ENCODE assay signal across 27 mouse cellular contexts in genomic region chr11:59780241-59780640, GRCm38 (mm10). TPM values are rescaled to one million over a fixed set of nuclear protein-coding genes. Genes with fewer than 3 reads are reported as not detected.
DNase-seq lines count a peak whose midpoint lies in the region; ATAC-seq and TF ChIP-seq lines count a peak whose summit lies in the region.
"Had no signal": no experiment of that assay in that cellular context is flagged by ENCODE, and none has a peak within 500 bp of the region (broad histone marks: within the 10 kb centered on the region; RNA-seq: fewer than 3 reads in every experiment).

No protein-coding gene starts in this region.

- no peak for TF ChIP-seq EP300 in lung, postnatal 0 days (IDR thresholded peaks at IDR 0.05)

- peak; percentile 39; the same call in 1 of the 2 replicates for TF ChIP-seq POLR2A in testis, adult 2 months (IDR thresholded peaks at IDR 0.05; ENCODE audit: control insufficient read depth, low read depth, low read length)

- no peaks in the 10 kb centered on the region for H3K27me3 ChIP-seq in heart, embryonic 13.5 days (replicated peaks)
- H3K27me3 ChIP-seq in lung, postnatal 0 days (replicated peaks; ENCODE audit: insufficient read depth, low read length): no peaks in the 10 kb centered on the region
- no peaks in the 10 kb centered on the region for H3K27me3 ChIP-seq in testis, adult 2 months (ENCODE audit: control insufficient read depth, insufficient read depth, low read length)
- H3K27me3 ChIP-seq: CH12.LX; forebrain, embryonic 13.5 days; heart, embryonic 15.5 days; Patski had no signal

- no peak for ATAC-seq in heart, embryonic 13.5 days (ENCODE audit: extremely low read depth, insufficient number of reproducible peaks, low FRiP score, low TSS enrichment)
- ATAC-seq in lung, postnatal 0 days: peak; percentile 25; the same call in 1 of the 2 replicates
- ATAC-seq: forebrain, embryonic 13.5 days; forebrain, embryonic 16.5 days; hindbrain, postnatal 0 days; inflammation-experienced regulatory T-cells, adult 6 months; Patski had no signal

- H3K27ac ChIP-seq in heart, embryonic 13.5 days (replicated peaks): peak overlapping the region; percentile 28; the same call in 1 of the 2 replicates
- H3K27ac ChIP-seq in lung, postnatal 0 days (ENCODE audit: low read length): peak overlapping the region; percentile 81
- peak overlapping the region; percentile 77 for H3K27ac ChIP-seq in testis, adult 2 months (ENCODE audit: control insufficient read depth, insufficient read depth, low read depth, low read length)
- H3K27ac ChIP-seq: forebrain, embryonic 10.5 days; forebrain, embryonic 13.5 days; gastrocnemius, adult 2 months; heart, embryonic 15.5 days; hindbrain, embryonic 14.5 days; hindbrain, postnatal 0 days had no signal

- no peaks in the 10 kb centered on the region for H3K9me3 ChIP-seq in heart, embryonic 13.5 days
- H3K9me3 ChIP-seq in lung, postnatal 0 days (ENCODE audit: low read length): no peaks in the 10 kb centered on the region
- H3K9me3 ChIP-seq: forebrain, embryonic 10.5 days; forebrain, embryonic 13.5 days; G1E; heart, embryonic 15.5 days had no signal

- DNase-seq in heart, postnatal 36 days: no peak
- DNase-seq in lung, postnatal 0 days (ENCODE audit: low spot score): no peak
- no peak for DNase-seq in lung, postnatal 10 days
- no peak for DNase-seq in testis, postnatal 10 days (ENCODE audit: low spot score)
- no peak for DNase-seq in spleen, adult 12 weeks (ENCODE audit: low spot score)
- DNase-seq: adrenal gland, postnatal 10 days; adrenal gland, postnatal 36 days; B cell, adult 2 months; cerebellum, adult 18-20 months; cerebellum, adult 9-10 months; cerebellum, postnatal 14 days; gastrocnemius, adult 2 months; gastrocnemius, postnatal 14 days; heart, postnatal 4 days had no signal

- peaks cover 37% of the 10 kb centered on the region for H3K36me3 ChIP-seq in heart, embryonic 13.5 days
- H3K36me3 ChIP-seq in lung, postnatal 0 days (ENCODE audit: insufficient read depth, low read length): peaks cover 15% of the 10 kb centered on the region
- H3K36me3 ChIP-seq in testis, adult 2 months (ENCODE audit: control insufficient read depth, insufficient read depth, low read length): peaks cover 6% of the 10 kb centered on the region

- 0 out of 2 replicates have a peak overlapping the region, but pooled peaks have one; percentile 19 for H3K9ac ChIP-seq in heart, embryonic 13.5 days
- no peak overlapping the region for H3K9ac ChIP-seq in lung, postnatal 0 days (replicated peaks; ENCODE audit: low read depth)
- H3K9ac ChIP-seq: forebrain, embryonic 13.5 days; heart, embryonic 15.5 days; hindbrain, embryonic 14.5 days had no signal

- no peak overlapping the region for H3K4me2 ChIP-seq in heart, embryonic 13.5 days
- no peak overlapping the region for H3K4me2 ChIP-seq in lung, postnatal 0 days (replicated peaks; ENCODE audit: low read depth, low read length)
- H3K4me2 ChIP-seq: forebrain, embryonic 13.5 days; heart, embryonic 11.5 days; heart, embryonic 15.5 days; hindbrain, embryonic 14.5 days had no signal

- peaks cover 26% of the 10 kb centered on the region for H3K4me1 ChIP-seq in heart, embryonic 13.5 days
- peaks cover 6% of the 10 kb centered on the region; the same call in 1 of the 2 replicates for H3K4me1 ChIP-seq in lung, postnatal 0 days (ENCODE audit: insufficient read depth, low read depth, low read length)
- no peaks in the 10 kb centered on the region for H3K4me1 ChIP-seq in testis, adult 2 months (ENCODE audit: control insufficient read depth, insufficient read depth, low read length)
- H3K4me1 ChIP-seq: forebrain, embryonic 13.5 days had no signal

- WGBS in heart, embryonic 13.5 days: 55% methylated on average over 4 of the region's 4 CpGs
- 60% methylated on average over 4 of the region's 4 CpGs for WGBS in lung, postnatal 0 days

- H3K4me3 ChIP-seq in heart, embryonic 13.5 days: no peak overlapping the region
- H3K4me3 ChIP-seq in lung, postnatal 0 days (ENCODE audit: low read depth, low read length): no peak overlapping the region
- H3K4me3 ChIP-seq in testis, adult 2 months (ENCODE audit: control insufficient read depth, low read depth, low read length): peak overlapping the region; percentile 64
- H3K4me3 ChIP-seq: forebrain, embryonic 10.5 days; forebrain, embryonic 13.5 days; gastrocnemius, adult 2 months; heart, embryonic 15.5 days had no signal

- intact Hi-C loops in heart, postnatal 36 days (cut with DNase I): no loop called here

- no peak for TF ChIP-seq CTCF in lung, postnatal 0 days (IDR thresholded peaks at IDR 0.05)
- no peak for TF ChIP-seq CTCF in testis, adult 2 months (IDR thresholded peaks at IDR 0.05; ENCODE audit: control insufficient read depth, insufficient read depth, insufficient replicate concordance, low read depth, low read length)

RNA-seq across cellular contexts. Expression of gene Pld6, which starts 7.2 kb away (rescaled TPM):
- polyA plus RNA-seq in heart, embryonic 13.5 days (2015; fragmentation: Nextera tagmentation; extraction: Ambion mirVana): 4.5 and 5.6 TPM in 2 replicates
- under 1 TPM; 0.22 to 0.54 TPM for total RNA-seq in heart, postnatal 36 days (2021)
- polyA plus RNA-seq in lung, postnatal 0 days (2015; fragmentation: Nextera tagmentation; extraction: Ambion mirVana): 2.9 and 7.3 TPM in 2 replicates
- 101 and 110 TPM in 2 replicates for polyA plus RNA-seq in testis, adult 2 months (2012; rRNA removed)
- total RNA-seq: CH12.LX; G1E; gastrocnemius, adult 2 months had no signal
- polyA plus RNA-seq: G1E had no signal

RNA-seq across cellular contexts. Expression of gene Flcn, which starts 29.6 kb away (rescaled TPM):
- polyA plus RNA-seq in heart, embryonic 13.5 days (2015; fragmentation: Nextera tagmentation; extraction: Ambion mirVana): 26.9 and 28.6 TPM in 2 replicates
- total RNA-seq in heart, postnatal 36 days (2021): 10 to 100 TPM; 41.4 to 51.3 TPM
- polyA plus RNA-seq in lung, postnatal 0 days (2015; fragmentation: Nextera tagmentation; extraction: Ambion mirVana): 55.8 and 57.4 TPM in 2 replicates
- 20.0 and 20.3 TPM in 2 replicates for polyA plus RNA-seq in testis, adult 2 months (2012; rRNA removed)

RNA-seq across cellular contexts. Expression of gene Nt5m, which starts 59.0 kb away (rescaled TPM):
- polyA plus RNA-seq in heart, embryonic 13.5 days (2015; fragmentation: Nextera tagmentation; extraction: Ambion mirVana): 36.3 and 36.5 TPM in 2 replicates
- total RNA-seq in heart, postnatal 36 days (2021): 10 to 100 TPM; 20.2 to 27.0 TPM
- polyA plus RNA-seq in lung, postnatal 0 days (2015; fragmentation: Nextera tagmentation; extraction: Ambion mirVana): 25.7 and 28.5 TPM in 2 replicates
- polyA plus RNA-seq in testis, adult 2 months (2012; rRNA removed): 97.1 and 100 TPM in 2 replicates

RNA-seq across cellular contexts. Expression of gene Cops3, which starts 59.4 kb away (rescaled TPM):
- 152 and 169 TPM in 2 replicates for polyA plus RNA-seq in heart, embryonic 13.5 days (2015; fragmentation: Nextera tagmentation; extraction: Ambion mirVana)
- 10 to 100 TPM; 74.8 to 75.0 TPM for total RNA-seq in heart, postnatal 36 days (2021)
- 94.2 and 95.6 TPM in 2 replicates for polyA plus RNA-seq in lung, postnatal 0 days (2015; fragmentation: Nextera tagmentation; extraction: Ambion mirVana)
- 44.1 and 56.9 TPM in 2 replicates for polyA plus RNA-seq in testis, adult 2 months (2012; rRNA removed)

Comparison
In these comparisons a context has a peak if more than half of its experiments do, and no peak if none do; other contexts are left out.
1. H3K27ac ChIP-seq: peak in every context shown above with its lines; median percentile 81 in lung, postnatal 0 days; 77 in testis, adult 2 months; 28 in heart, embryonic 13.5 days.
2. RNA of gene Pld6, which starts 7.2 kb away (polyA plus RNA-seq): 101 to 110 TPM in testis, adult 2 months; 2.9 to 7.3 TPM in lung, postnatal 0 days and 4.5 to 5.6 TPM in heart, embryonic 13.5 days; every median in the first group is over 10 times any median in the second.